ENCODE assay signal across 19 mouse cellular contexts in genomic region chr15:88979138-88979446, GRCm38 (mm10). TPM values are rescaled to one million over a fixed set of nuclear protein-coding genes. Genes with fewer than 3 reads are reported as not detected.
DNase-seq lines count a peak whose midpoint lies in the region; ATAC-seq and TF ChIP-seq lines count a peak whose summit lies in the region.
"Had no signal": no experiment of that assay in that cellular context is flagged by ENCODE, and none has a peak within 500 bp of the region (broad histone marks: within the 10 kb centered on the region; RNA-seq: fewer than 3 reads in every experiment).

No protein-coding gene starts in this region.

- DNase-seq in midbrain, embryonic 10.5 days (ENCODE audit: low spot score), result no peak
- DNase-seq in midbrain, postnatal 0 days (ENCODE audit: low spot score), result no peak
- DNase-seq in hindbrain, embryonic 11.5 days (ENCODE audit: low spot score), result no peak
- peak; percentile 13 for DNase-seq in telencephalon, adult 2 months (ENCODE audit: low read depth, low spot score)
- no peak for DNase-seq in adrenal gland, adult (ENCODE audit: inconsistent age in 2 of 2, low spot score in 1 of 2)
- DNase-seq in thymus, postnatal 14 days, result no peak
- DNase-seq: adrenal gland, postnatal 36 days; thymus, postnatal 36 days had no signal

- H3K4me2 ChIP-seq in midbrain, postnatal 0 days (ENCODE audit: low read depth, low read length, poor library complexity, severe bottlenecking), result no peak overlapping the region
- no peak overlapping the region for H3K4me2 ChIP-seq in hindbrain, embryonic 11.5 days (replicated peaks; ENCODE audit: low read depth, low read length)
- no peak overlapping the region for H3K4me2 ChIP-seq in midbrain, embryonic 12.5 days (replicated peaks)
- no peak overlapping the region for H3K4me2 ChIP-seq in heart, embryonic 12.5 days
- H3K4me2 ChIP-seq: limb, embryonic 15.5 days; stomach, embryonic 15.5 days had no signal

- WGBS in midbrain, embryonic 10.5 days, result 17% methylated on average over 3 of the region's 3 CpGs
- 14% methylated on average over 3 of the region's 3 CpGs for WGBS in midbrain, postnatal 0 days
- WGBS in hindbrain, embryonic 11.5 days, result 26% methylated on average over 3 of the region's 3 CpGs
- 9% methylated on average over 3 of the region's 3 CpGs for WGBS in midbrain, embryonic 12.5 days
- 38% methylated on average over 3 of the region's 3 CpGs for WGBS in heart, embryonic 12.5 days

- H3K9ac ChIP-seq in midbrain, postnatal 0 days (replicated peaks; ENCODE audit: low read length, poor library complexity, severe bottlenecking), result no peak overlapping the region
- no peak overlapping the region for H3K9ac ChIP-seq in hindbrain, embryonic 11.5 days (ENCODE audit: low read depth, low read length)
- no peak overlapping the region for H3K9ac ChIP-seq in midbrain, embryonic 12.5 days (replicated peaks)
- no peak overlapping the region for H3K9ac ChIP-seq in heart, embryonic 12.5 days
- H3K9ac ChIP-seq: limb, embryonic 15.5 days; stomach, embryonic 15.5 days had no signal

- ATAC-seq in midbrain, postnatal 0 days (ENCODE audit: low FRiP score), result no peak
- ATAC-seq in hindbrain, embryonic 11.5 days (ENCODE audit: low FRiP score), result peak; percentile 72
- peak; percentile 85; the same call in 1 of the 2 replicates for ATAC-seq in midbrain, embryonic 12.5 days (ENCODE audit: low FRiP score, low read depth)
- ATAC-seq in heart, embryonic 12.5 days (ENCODE audit: insufficient number of reproducible peaks, low FRiP score), result no peak
- ATAC-seq: activated CD4-positive, CD25-positive, alpha-beta regulatory T cell, adult 4 months had no signal

- peak overlapping the region; percentile 84 for H3K27ac ChIP-seq in midbrain, embryonic 10.5 days (replicated peaks)
- H3K27ac ChIP-seq in midbrain, postnatal 0 days (ENCODE audit: low read depth, low read length), result no peak overlapping the region
- peak overlapping the region; percentile 32 for H3K27ac ChIP-seq in hindbrain, embryonic 11.5 days (ENCODE audit: low read depth, low read length)
- H3K27ac ChIP-seq in midbrain, embryonic 12.5 days (replicated peaks), result peak overlapping the region; percentile 71
- no peak overlapping the region for H3K27ac ChIP-seq in heart, embryonic 12.5 days (ENCODE audit: poor library complexity, severe bottlenecking)
- H3K27ac ChIP-seq: limb, embryonic 15.5 days; macrophage; stomach, embryonic 15.5 days had no signal

- 0 out of 2 replicates have a peak overlapping the region, but pooled peaks have one; percentile 34 for H3K4me3 ChIP-seq in midbrain, embryonic 10.5 days
- no peak overlapping the region for H3K4me3 ChIP-seq in midbrain, postnatal 0 days (ENCODE audit: low read depth, low read length)
- H3K4me3 ChIP-seq in hindbrain, embryonic 11.5 days (ENCODE audit: low read depth, low read length), result no peak overlapping the region
- no peak overlapping the region for H3K4me3 ChIP-seq in midbrain, embryonic 12.5 days
- H3K4me3 ChIP-seq in heart, embryonic 12.5 days, result no peak overlapping the region
- H3K4me3 ChIP-seq: limb, embryonic 15.5 days; myocyte; stomach, embryonic 15.5 days had no signal

- H3K4me1 ChIP-seq in midbrain, embryonic 10.5 days, result peaks cover 27% of the 10 kb centered on the region
- no peaks in the 10 kb centered on the region for H3K4me1 ChIP-seq in midbrain, postnatal 0 days (ENCODE audit: insufficient read depth, low read length)
- H3K4me1 ChIP-seq in hindbrain, embryonic 11.5 days (replicated peaks; ENCODE audit: control insufficient read depth, insufficient read depth, low read length), result no peaks in the 10 kb centered on the region
- H3K4me1 ChIP-seq in midbrain, embryonic 12.5 days, result peaks cover 20% of the 10 kb centered on the region
- H3K4me1 ChIP-seq in heart, embryonic 12.5 days (replicated peaks), result no peaks in the 10 kb centered on the region
- H3K4me1 ChIP-seq: limb, embryonic 15.5 days; stomach, embryonic 15.5 days had no signal

- H3K36me3 ChIP-seq in midbrain, embryonic 10.5 days, result no peaks in the 10 kb centered on the region; the same call in 1 of the 2 replicates
- H3K36me3 ChIP-seq in midbrain, postnatal 0 days (ENCODE audit: insufficient read depth, low read length), result no peaks in the 10 kb centered on the region
- no peaks in the 10 kb centered on the region for H3K36me3 ChIP-seq in hindbrain, embryonic 11.5 days (ENCODE audit: control insufficient read depth, insufficient read depth, low read length)
- H3K36me3 ChIP-seq in midbrain, embryonic 12.5 days, result no peaks in the 10 kb centered on the region
- H3K36me3 ChIP-seq in heart, embryonic 12.5 days, result no peaks in the 10 kb centered on the region
- H3K36me3 ChIP-seq: limb, embryonic 15.5 days; stomach, embryonic 15.5 days had no signal

- peaks cover 11% of the 10 kb centered on the region; the same call in 1 of the 2 replicates for H3K27me3 ChIP-seq in midbrain, embryonic 10.5 days (ENCODE audit: low read depth, poor library complexity, severe bottlenecking)
- H3K27me3 ChIP-seq in midbrain, postnatal 0 days (ENCODE audit: insufficient read depth, low read length), result no peaks in the 10 kb centered on the region
- H3K27me3 ChIP-seq in hindbrain, embryonic 11.5 days (ENCODE audit: control insufficient read depth, insufficient read depth, low read length), result no peaks in the 10 kb centered on the region
- H3K27me3 ChIP-seq in midbrain, embryonic 12.5 days, result peaks cover 21% of the 10 kb centered on the region
- no peaks in the 10 kb centered on the region for H3K27me3 ChIP-seq in heart, embryonic 12.5 days (replicated peaks)
- H3K27me3 ChIP-seq: limb, embryonic 15.5 days; stomach, embryonic 15.5 days had no signal

- TF ChIP-seq CTCF in midbrain, postnatal 0 days (IDR thresholded peaks at IDR 0.05), result no peak

- no peaks in the 10 kb centered on the region for H3K9me3 ChIP-seq in midbrain, embryonic 10.5 days (replicated peaks)
- no peaks in the 10 kb centered on the region for H3K9me3 ChIP-seq in midbrain, postnatal 0 days (ENCODE audit: low read length)
- H3K9me3 ChIP-seq in hindbrain, embryonic 11.5 days (ENCODE audit: control insufficient read depth, low read length), result no peaks in the 10 kb centered on the region
- no peaks in the 10 kb centered on the region; the same call in 1 of the 2 replicates for H3K9me3 ChIP-seq in midbrain, embryonic 12.5 days
- no peaks in the 10 kb centered on the region for H3K9me3 ChIP-seq in heart, embryonic 12.5 days (replicated peaks)
- H3K9me3 ChIP-seq: limb, embryonic 15.5 days; stomach, embryonic 15.5 days had no signal

RNA-seq across cellular contexts. Expression of gene Mlc1, which starts 0.3 kb away (rescaled TPM):
- polyA plus RNA-seq in midbrain, embryonic 10.5 days (2016; fragmentation: Nextera tagmentation; extraction: Ambion mirVana), result 4.5 and 4.9 TPM in 2 replicates
- 46.6 and 60.0 TPM in 2 replicates for total RNA-seq in midbrain, postnatal 0 days (2014; rRNA removed)
- polyA plus RNA-seq in midbrain, postnatal 0 days (2015; fragmentation: Nextera tagmentation; extraction: Ambion mirVana), result 46.7 and 46.8 TPM in 2 replicates
- 3.7 and 4.1 TPM in 2 replicates for polyA plus RNA-seq in hindbrain, embryonic 11.5 days (2014; fragmentation: Nextera tagmentation; extraction: Ambion mirVana)
- 3.8 and 4.7 TPM in 2 replicates for polyA plus RNA-seq in midbrain, embryonic 12.5 days (2016; fragmentation: Nextera tagmentation; extraction: Ambion mirVana)
- 0.06 TPM in 1 of 2 replicates, not detected in the other for polyA plus RNA-seq in heart, embryonic 12.5 days (2016; fragmentation: Nextera tagmentation; extraction: Ambion mirVana)
- total RNA-seq: adrenal gland, postnatal 36 days; gastrocnemius, adult 18-20 months; granulocyte monocyte progenitor cell, adult 5-6 weeks had no signal
- polyA plus RNA-seq: activated CD4-positive, CD25-positive, alpha-beta regulatory T cell, adult 4 months; heart, embryonic 14.5 days; kidney, embryonic 16.5 days; macrophage; myocyte had no signal

RNA-seq across cellular contexts. Expression of gene Mov10l1, which starts 3.6 kb away (rescaled TPM):
- not detected in 2 replicates for polyA plus RNA-seq in midbrain, embryonic 10.5 days (2016; fragmentation: Nextera tagmentation; extraction: Ambion mirVana)
- total RNA-seq in midbrain, postnatal 0 days (2014; rRNA removed), result 0.22 TPM in 1 of 2 replicates, not detected in the other
- polyA plus RNA-seq in midbrain, postnatal 0 days (2015; fragmentation: Nextera tagmentation; extraction: Ambion mirVana), result not detected in 2 replicates
- 0.15 TPM in 1 of 2 replicates, not detected in the other for polyA plus RNA-seq in hindbrain, embryonic 11.5 days (2014; fragmentation: Nextera tagmentation; extraction: Ambion mirVana)
- polyA plus RNA-seq in midbrain, embryonic 12.5 days (2016; fragmentation: Nextera tagmentation; extraction: Ambion mirVana), result not detected in 2 replicates
- polyA plus RNA-seq in heart, embryonic 12.5 days (2016; fragmentation: Nextera tagmentation; extraction: Ambion mirVana), result 56.9 and 60.3 TPM in 2 replicates
- total RNA-seq: adrenal gland, postnatal 36 days; gastrocnemius, adult 18-20 months; granulocyte monocyte progenitor cell, adult 5-6 weeks had no signal
- polyA plus RNA-seq: activated CD4-positive, CD25-positive, alpha-beta regulatory T cell, adult 4 months; macrophage; myocyte had no signal

RNA-seq across cellular contexts. Expression of gene Ttll8, which starts 24.9 kb away (rescaled TPM):
- not detected in 2 replicates for polyA plus RNA-seq in midbrain, embryonic 10.5 days (2016; fragmentation: Nextera tagmentation; extraction: Ambion mirVana)
- 3.3 TPM in 1 of 2 replicates, not detected in the other for total RNA-seq in midbrain, postnatal 0 days (2014; rRNA removed)
- polyA plus RNA-seq in midbrain, postnatal 0 days (2015; fragmentation: Nextera tagmentation; extraction: Ambion mirVana), result 0.26 and 0.35 TPM in 2 replicates
- 0.15 TPM in 1 of 2 replicates, not detected in the other for polyA plus RNA-seq in hindbrain, embryonic 11.5 days (2014; fragmentation: Nextera tagmentation; extraction: Ambion mirVana)
- polyA plus RNA-seq in midbrain, embryonic 12.5 days (2016; fragmentation: Nextera tagmentation; extraction: Ambion mirVana), result not detected in 2 replicates
- not detected in 2 replicates for polyA plus RNA-seq in heart, embryonic 12.5 days (2016; fragmentation: Nextera tagmentation; extraction: Ambion mirVana)
- total RNA-seq: gastrocnemius, adult 18-20 months; granulocyte monocyte progenitor cell, adult 5-6 weeks had no signal
- polyA plus RNA-seq: activated CD4-positive, CD25-positive, alpha-beta regulatory T cell, adult 4 months; heart, embryonic 14.5 days; kidney, embryonic 16.5 days; limb, embryonic 15.5 days; macrophage; myocyte; stomach, embryonic 15.5 days had no signal

Comparison
In these comparisons a context has a peak if more than half of its experiments do, and no peak if none do; other contexts are left out.
1. H3K27ac ChIP-seq: peak in midbrain, embryonic 10.5 days (single experiment), hindbrain, embryonic 11.5 days (single experiment) and midbrain, embryonic 12.5 days (single experiment); none in midbrain, postnatal 0 days (single experiment) and heart, embryonic 12.5 days (single experiment).
2. ATAC-seq: peak in hindbrain, embryonic 11.5 days (single experiment) and midbrain, embryonic 12.5 days (single experiment); none in midbrain, postnatal 0 days (single experiment) and heart, embryonic 12.5 days (single experiment).
3. RNA of gene Mov10l1, which starts 3.6 kb away (polyA plus RNA-seq): 56.9 to 60.3 TPM in heart, embryonic 12.5 days; not detected in midbrain, embryonic 12.5 days, not detected in midbrain, embryonic 10.5 days, not detected in midbrain, postnatal 0 days and 0.15 TPM in hindbrain, embryonic 11.5 days; every median in the first group is over 10 times any median in the second.